Mouse (Mus musculus): ENCODE data around the gene Bglap2. TPM values are rescaled to one million over a fixed set of nuclear protein-coding genes. Genes with fewer than 3 reads are reported as not detected.

Bglap2 gene
- polyA plus RNA-seq, 2 experiments from 2014 or later: not detected

DNA sequence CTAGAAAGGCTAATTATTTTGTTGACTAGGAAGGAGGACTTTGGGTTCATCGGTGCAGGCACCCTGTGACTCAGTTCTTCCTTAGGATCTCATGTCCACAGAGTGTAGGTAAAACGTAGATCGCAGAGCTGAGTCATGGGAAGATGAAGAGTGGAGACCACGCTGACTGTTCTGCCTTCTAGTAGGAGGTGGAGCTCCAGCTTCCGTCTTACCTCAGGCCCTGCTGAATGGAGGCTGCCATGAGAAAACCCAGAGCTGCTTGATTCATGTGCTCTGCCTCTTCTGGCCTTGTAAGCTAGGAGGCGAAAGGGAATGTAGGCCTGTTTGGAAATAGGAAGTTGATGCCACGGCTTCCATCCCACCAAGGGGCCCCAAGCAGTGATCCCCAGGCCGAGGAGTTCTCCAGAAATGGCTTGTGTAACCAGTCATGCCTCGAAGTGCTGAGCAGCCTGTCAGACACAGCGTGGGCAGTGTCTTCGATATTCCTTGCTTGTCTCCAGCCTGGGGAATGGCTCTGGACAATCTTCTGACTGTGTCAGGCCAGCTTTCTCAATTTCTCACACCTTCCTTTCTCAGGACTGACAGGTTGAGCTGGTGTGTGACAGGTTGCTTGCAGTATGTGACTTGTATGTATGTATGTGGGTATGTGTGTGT, 41.0 kb downstream of the Bglap2 start:
- ATAC-seq: peak; percentile 26

DNA sequence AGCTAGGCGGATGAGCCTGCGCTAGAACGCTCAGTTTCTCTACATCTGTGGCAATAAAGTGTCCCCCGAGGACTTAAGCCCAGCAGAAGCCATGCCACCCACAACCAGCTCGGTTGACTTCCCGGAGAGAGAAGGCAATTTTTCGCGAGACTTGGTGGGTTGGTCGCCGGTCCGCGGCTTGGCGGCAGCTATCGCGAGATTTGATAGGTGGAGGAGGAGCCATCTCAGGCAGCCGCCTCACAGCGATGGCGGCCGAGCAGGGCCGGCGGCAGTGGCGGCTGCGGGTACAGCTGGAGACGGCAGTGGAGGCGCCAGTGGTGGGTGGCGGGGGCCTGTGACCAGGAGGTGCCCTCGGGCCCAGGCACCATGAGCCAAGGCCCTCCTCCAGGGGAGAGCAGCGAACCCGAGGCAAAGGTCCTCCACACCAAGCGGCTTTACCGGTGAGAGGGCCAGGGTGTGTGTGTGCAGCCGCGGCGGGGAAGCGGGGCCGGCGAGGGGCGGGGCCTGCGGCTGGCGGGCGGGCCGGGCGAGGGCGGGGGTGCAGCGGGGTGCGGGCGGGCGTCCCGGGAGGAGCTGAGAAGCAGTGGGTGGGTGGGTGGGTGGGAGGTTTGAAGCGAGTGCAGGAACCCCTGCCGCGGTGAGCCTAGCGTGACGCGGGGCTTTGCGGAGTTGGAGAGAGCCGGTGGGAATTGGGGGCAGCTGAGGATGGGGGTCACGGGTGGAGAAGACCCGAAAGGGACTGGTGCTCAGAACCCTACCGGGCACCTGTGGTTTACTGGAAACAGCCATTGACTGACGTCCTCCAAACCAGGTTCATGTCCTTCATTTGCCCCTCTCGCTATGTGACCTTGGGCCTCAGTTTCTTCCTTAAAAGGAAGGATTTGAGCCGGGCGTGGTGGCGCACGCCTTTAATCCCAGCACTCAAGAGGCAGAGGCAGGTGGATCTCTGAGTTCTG, 42.2 kb downstream of the Bglap2 start, which contains the start of the genes Tmem79 and Smg5:
TSS of gene Tmem79 (minus strand) at position 91 of the 956 bp plus-strand sequence.
TSS of gene Smg5 (plus strand) at position 203 of the 956 bp plus-strand sequence.
- peak; percentile 96 for ATAC-seq

GRCm38 (mm10) chr3:88335436-88336053, 43.0 kb downstream of the Bglap2 start:
- ATAC-seq: peak; percentile 7

DNA sequence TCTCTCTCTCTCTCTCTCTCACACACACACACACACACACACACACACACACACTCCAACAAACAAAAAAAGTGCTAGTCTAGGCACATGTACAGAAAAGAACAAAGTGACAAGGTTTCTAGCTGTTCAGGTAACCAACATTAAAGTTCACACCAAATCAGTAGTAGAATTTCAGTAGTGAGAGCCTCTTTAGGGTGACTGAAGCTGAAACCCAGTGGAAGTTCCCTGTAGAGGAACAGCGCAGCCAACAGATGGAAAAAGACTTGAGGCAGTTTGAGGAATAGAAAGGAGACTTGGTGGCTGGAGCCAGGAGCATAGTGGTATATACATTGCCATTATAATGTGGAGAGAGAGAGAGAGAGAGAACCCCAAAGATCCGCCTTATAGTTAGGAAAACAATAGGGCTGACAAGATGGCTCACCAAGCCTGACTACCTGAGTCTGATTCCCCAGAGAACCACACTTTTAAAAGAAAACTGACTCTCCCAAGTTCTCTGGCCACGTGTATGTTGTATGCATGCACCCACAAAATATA, 43.5 kb downstream of the Bglap2 start:
- ATAC-seq: no peak

GRCm38 (mm10) chr3:88334029-88334658, 44.4 kb downstream of the Bglap2 start:
- ATAC-seq: no peak

DNA sequence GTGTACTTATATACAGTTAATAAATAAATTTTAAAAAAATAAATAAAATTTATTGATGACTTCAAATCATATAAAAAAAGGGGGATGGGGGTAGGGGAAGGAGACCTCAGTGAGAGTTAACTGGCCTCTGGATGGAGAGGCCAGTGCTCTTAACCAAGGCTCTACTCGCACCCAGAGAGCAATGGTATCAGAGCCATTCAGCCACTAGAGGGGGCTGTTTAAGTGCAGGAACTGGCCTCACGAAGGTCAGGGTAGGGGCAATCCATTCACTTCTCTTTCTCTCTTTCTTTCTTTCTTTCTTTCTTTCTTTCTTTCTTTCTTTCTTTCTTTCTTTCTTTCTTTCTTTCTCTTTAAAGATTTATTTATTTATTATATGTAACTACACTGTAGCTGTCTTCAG, 47.2 kb downstream of the Bglap2 start:
- ATAC-seq: no peak

GRCm38 (mm10) chr3:88328956-88329355, 49.5 kb downstream of the Bglap2 start:
- no peak for ATAC-seq

Other genes with a start within 250 kb of the Bglap2 start
- 10 to 100 TPM; 30.9 to 36.1 TPM for gene Mef2d, start 236.3 kb downstream of the Bglap2 start, polyA plus RNA-seq (2017; shearing (Covaris generic))
- not detected for gene Rhbg, start 124.0 kb downstream of the Bglap2 start, polyA plus RNA-seq (2017; shearing (Covaris generic))
- gene Gm38392, start 91.5 kb downstream of the Bglap2 start, polyA plus RNA-seq (2017; shearing (Covaris generic)): not detected
- gene Tsacc, start 81.7 kb downstream of the Bglap2 start, polyA plus RNA-seq (2017; shearing (Covaris generic)): 1 to 10 TPM; 5.8 to 7.7 TPM
- 100 to 1,000 TPM; 189 to 216 TPM for gene Cct3, start 81.6 kb downstream of the Bglap2 start, polyA plus RNA-seq (2017; shearing (Covaris generic))
- 100 to 1,000 TPM; 370 to 504 TPM for gene Glmp, start 53.7 kb downstream of the Bglap2 start, polyA plus RNA-seq (2017; shearing (Covaris generic))
- 1 to 10 TPM; 1.1 to 2.2 TPM for gene Tmem79, start 42.6 kb downstream of the Bglap2 start, polyA plus RNA-seq (2017; shearing (Covaris generic))
- 10 to 100 TPM; 24.2 to 34.9 TPM for gene Smg5, start 42.4 kb downstream of the Bglap2 start, polyA plus RNA-seq (2017; shearing (Covaris generic))
- not detected for gene Paqr6, start 14.1 kb downstream of the Bglap2 start, polyA plus RNA-seq (2017; shearing (Covaris generic))
- gene Bglap3, start 6.0 kb downstream of the Bglap2 start, polyA plus RNA-seq (2017; shearing (Covaris generic)): not detected
- gene Bglap, start 5.8 kb upstream of the Bglap2 start, polyA plus RNA-seq (2017; shearing (Covaris generic)): not detected
- 10 to 100 TPM; 37.2 to 52.9 TPM for gene Pmf1, start 31.6 kb upstream of the Bglap2 start, polyA plus RNA-seq (2017; shearing (Covaris generic))
- 10 to 100 TPM; 17.5 to 18.5 TPM for gene Slc25a44, start 46.4 kb upstream of the Bglap2 start, polyA plus RNA-seq (2017; shearing (Covaris generic))
- gene Sema4a, start 82.5 kb upstream of the Bglap2 start, polyA plus RNA-seq (2017; shearing (Covaris generic)): 10 to 100 TPM; 17.6 to 32.8 TPM
- gene Lmna, start 131.3 kb upstream of the Bglap2 start, polyA plus RNA-seq (2017; shearing (Covaris generic)): 1 to 10 TPM; 5.0 to 5.1 TPM
- 1 to 10 TPM in 1 of 2 experiments, under 1 TPM in 1; 0.60 to 1.5 TPM for gene Mex3a, start 153.7 kb upstream of the Bglap2 start, polyA plus RNA-seq (2017; shearing (Covaris generic))
- gene Rab25, start 169.6 kb upstream of the Bglap2 start, polyA plus RNA-seq (2017; shearing (Covaris generic)): not detected
- 100 to 1,000 TPM; 197 to 234 TPM for gene Lamtor2, start 174.4 kb upstream of the Bglap2 start, polyA plus RNA-seq (2017; shearing (Covaris generic))
- 10 to 100 TPM; 11.9 to 12.0 TPM for gene Ubqln4, start 175.1 kb upstream of the Bglap2 start, polyA plus RNA-seq (2017; shearing (Covaris generic))
- gene Ssr2, start 197.2 kb upstream of the Bglap2 start, polyA plus RNA-seq (2017; shearing (Covaris generic)): 100 to 1,000 TPM; 160 to 161 TPM
- gene Arhgef2, start 227.3 kb upstream of the Bglap2 start, polyA plus RNA-seq (2017; shearing (Covaris generic)): 10 to 100 TPM; 36.5 to 48.6 TPM

All from CD4-positive, CD25-positive, alpha-beta regulatory T cell, adult 4 months (primary cell).